Mouse (Mus musculus) embryonic facial prominence, embryonic 13.5 days (tissue): ENCODE results near the gene Fmo3. TPM values are rescaled to one million over a fixed set of nuclear protein-coding genes. Genes with fewer than 3 reads are reported as not detected.

Experiments
- ATAC-seq: fragments of 200-750 bp; cut with Nextera tagmentation; 2 replicates; pipeline ENCODE4 v1.8.0; 2017; ENCODE audit warnings: low read depth; ENCODE audit not compliant: insufficient number of reproducible peaks, insufficient read depth, low FRiP score, low TSS enrichment
- H3K27ac ChIP-seq: fragments of 300-500 bp; sonication (generic); 2 replicates; pipeline ENCODE4 v1.5.1; 2015; ENCODE audit warnings: moderate library complexity, mild to moderate bottlenecking, inconsistent platforms
- H3K27me3 ChIP-seq: fragments of 300-500 bp; sonication (generic); 2 replicates; pipeline ENCODE4 v1.6.1; 2015; ENCODE audit warnings: mild to moderate bottlenecking, inconsistent platforms
- H3K36me3 ChIP-seq: fragments of 300-500 bp; sonication (generic); 2 replicates; pipeline ENCODE4 v1.6.1; 2015; ENCODE audit warnings: mild to moderate bottlenecking, inconsistent platforms
- H3K4me1 ChIP-seq: fragments of 300-500 bp; sonication (generic); 2 replicates; pipeline ENCODE4 v1.6.1; 2015; ENCODE audit warnings: inconsistent platforms
- H3K4me2 ChIP-seq: fragments of 300-500 bp; sonication (generic); 2 replicates; pipeline ENCODE4 v1.6.1; 2015; ENCODE audit warnings: moderate library complexity, mild to moderate bottlenecking, inconsistent platforms
- H3K4me3 ChIP-seq: fragments of 300-500 bp; sonication (generic); 2 replicates; pipeline ENCODE4 v1.5.1; 2015; ENCODE audit warnings: mild to moderate bottlenecking, inconsistent platforms
- H3K9ac ChIP-seq: fragments of 300-500 bp; sonication (generic); 2 replicates; pipeline ENCODE4 v1.6.1; 2015; ENCODE audit warnings: mild to moderate bottlenecking, inconsistent platforms
- H3K9me3 ChIP-seq: fragments of 300-500 bp; sonication (generic); 2 replicates; pipeline ENCODE4 v1.6.1; 2016; ENCODE audit warnings: inconsistent platforms
- WGBS: fragments of 180-500 bp; shearing (Covaris S2); methylation state at CpG from one replicate; pipeline ENCODE4 v1.1.7; 2015; ENCODE audit warnings: mixed read lengths; 5-methylcytosine and 5-hydroxymethylcytosine counted together
- polyA plus RNA-seq: library from polyadenylated mRNA; unstranded; fragments of >200 nt; fragmentation: Nextera tagmentation; extraction: Ambion mirVana; gene quantifications from 2 replicates; pipeline ENCODE4 v1.2.1, GENCODE M21; 2015

Gene Fmo3
- polyA plus RNA-seq, 1 experiment from 2014 or later: not detected

GRCm38 (mm10) chr1:162929146-162929545 is 55.2 kb downstream of the Fmo3 start:
- Histone ChIP-seq H3K4me1 (no peaks in the 10 kb centered on the region), H3K9ac (no peak overlapping the region), H3K27me3 (no peaks in the 10 kb centered on the region), H3K9me3 (no peaks in the 10 kb centered on the region), H3K4me3 (no peak overlapping the region), H3K27ac (no peak overlapping the region), H3K36me3 (no peaks in the 10 kb centered on the region), H3K4me2 (no peak overlapping the region)
- no peak for ATAC-seq
- WGBS: 82% methylated on average over 3 of the region's 3 CpGs

- no peaks in the 10 kb centered on the region for H3K36me3 ChIP-seq
- no peak overlapping the region for H3K4me3 ChIP-seq
- no peaks in the 10 kb centered on the region for H3K4me1 ChIP-seq
- H3K9ac ChIP-seq: no peak overlapping the region
- no peaks in the 10 kb centered on the region for H3K27me3 ChIP-seq
- no peak overlapping the region for H3K27ac ChIP-seq
- ATAC-seq: no peak
- H3K4me2 ChIP-seq: no peak overlapping the region
- no peaks in the 10 kb centered on the region for H3K9me3 ChIP-seq
- WGBS: 56% methylated on average over 1 of the region's 1 CpGs
Measured at GRCm38 (mm10) chr1:162925121-162925520, 59.2 kb downstream of the Fmo3 start.

GRCm38 (mm10) chr1:162916661-162917060 is 67.7 kb downstream of the Fmo3 start:
- 83% methylated on average over 8 of the region's 8 CpGs for WGBS
- no peak for ATAC-seq

GRCm38 (mm10) chr1:162914932-162915556 is 69.3 kb downstream of the Fmo3 start:
- H3K27ac ChIP-seq: no peak overlapping the region
- H3K9me3 ChIP-seq: no peaks in the 10 kb centered on the region
- H3K36me3 ChIP-seq: no peaks in the 10 kb centered on the region
- no peak overlapping the region for H3K9ac ChIP-seq
- no peak overlapping the region for H3K4me3 ChIP-seq
- 89% methylated on average over 4 of the region's 4 CpGs for WGBS
- ATAC-seq: no peak
- H3K4me1 ChIP-seq: no peaks in the 10 kb centered on the region
- no peak overlapping the region for H3K4me2 ChIP-seq
- H3K27me3 ChIP-seq: no peaks in the 10 kb centered on the region

More at GRCm38 (mm10) chr1:162916661-162917060, 67.7 kb downstream of the Fmo3 start:
- no peaks in the 10 kb centered on the region for H3K27me3 ChIP-seq
- no peaks in the 10 kb centered on the region for H3K36me3 ChIP-seq
- H3K27ac ChIP-seq: no peak overlapping the region
- no peak overlapping the region for H3K9ac ChIP-seq
- no peaks in the 10 kb centered on the region for H3K9me3 ChIP-seq
- no peaks in the 10 kb centered on the region for H3K4me1 ChIP-seq
- H3K4me2 ChIP-seq: no peak overlapping the region
- no peak overlapping the region for H3K4me3 ChIP-seq

GRCm38 (mm10) chr1:162912085-162912484 is 72.2 kb downstream of the Fmo3 start:
- Histone ChIP-seq H3K27ac (no peak overlapping the region), H3K9ac (no peak overlapping the region), H3K36me3 (no peaks in the 10 kb centered on the region), H3K4me3 (no peak overlapping the region), H3K4me2 (no peak overlapping the region), H3K27me3 (no peaks in the 10 kb centered on the region), H3K9me3 (no peaks in the 10 kb centered on the region), H3K4me1 (no peaks in the 10 kb centered on the region)
- ATAC-seq: no peak

Other genes starting within 250 kb of the Fmo3 start
- gene Prrc2c, start 244.0 kb downstream of the Fmo3 start, polyA plus RNA-seq: 205 and 229 TPM in 2 replicates
- gene Fmo4, start 170.6 kb downstream of the Fmo3 start, polyA plus RNA-seq: 0.46 and 0.67 TPM in 2 replicates
- 21.3 and 35.1 TPM in 2 replicates for gene Fmo1, start 117.9 kb downstream of the Fmo3 start, polyA plus RNA-seq
- gene Fmo2, start 85.8 kb downstream of the Fmo3 start, polyA plus RNA-seq: 2.8 and 3.3 TPM in 2 replicates
- gene Fmo6, start 47.0 kb downstream of the Fmo3 start, polyA plus RNA-seq: 1.6 and 2.4 TPM in 2 replicates
- not detected in 2 replicates for gene Mroh9, start 101.1 kb upstream of the Fmo3 start, polyA plus RNA-seq